In genomic region chr11:43361858-43362257, GRCm38 (mm10) we compare ENCODE assay signal across 24 mouse cellular contexts.
DNase-seq lines count a peak whose midpoint lies in the region; ATAC-seq lines count a peak whose summit lies in the region.
"Had no signal": no experiment of that assay in that cellular context is flagged by ENCODE, and none has a peak within 500 bp of the region (broad histone marks: within the 10 kb centered on the region; RNA-seq: fewer than 3 reads in every experiment).

No protein-coding gene starts in this region.

- no peak overlapping the region for H3K4me3 ChIP-seq in embryonic facial prominence, embryonic 11.5 days (ENCODE audit: low read depth, low read length)
- no peak overlapping the region for H3K4me3 ChIP-seq in embryonic facial prominence, embryonic 10.5 days
- H3K4me3 ChIP-seq in intestine, embryonic 15.5 days (replicated peaks): no peak overlapping the region
- H3K4me3 ChIP-seq in forebrain, embryonic 15.5 days: no peak overlapping the region
- H3K4me3 ChIP-seq: embryonic facial prominence, embryonic 13.5 days; forebrain, embryonic 13.5 days; gastrocnemius, adult 2 months; heart, embryonic 10.5 days; heart, embryonic 15.5 days; hindbrain, embryonic 10.5 days had no signal

- WGBS in embryonic facial prominence, embryonic 11.5 days: 72% methylated on average over 13 of the region's 13 CpGs
- WGBS in embryonic facial prominence, embryonic 10.5 days: 66% methylated on average over 13 of the region's 13 CpGs
- WGBS in intestine, embryonic 15.5 days: 73% methylated on average over 13 of the region's 13 CpGs
- 77% methylated on average over 13 of the region's 13 CpGs for WGBS in forebrain, embryonic 15.5 days

- no peak overlapping the region for H3K27ac ChIP-seq in embryonic facial prominence, embryonic 11.5 days (replicated peaks; ENCODE audit: low read depth, low read length)
- H3K27ac ChIP-seq in embryonic facial prominence, embryonic 10.5 days (replicated peaks): no peak overlapping the region
- H3K27ac ChIP-seq in intestine, embryonic 15.5 days: no peak overlapping the region
- no peak overlapping the region for H3K27ac ChIP-seq in forebrain, embryonic 15.5 days (replicated peaks)
- H3K27ac ChIP-seq: embryonic facial prominence, embryonic 13.5 days; forebrain, embryonic 13.5 days; gastrocnemius, adult 2 months; heart, embryonic 10.5 days; heart, embryonic 15.5 days; hindbrain, embryonic 10.5 days; hindbrain, embryonic 14.5 days had no signal

- peak; percentile 19 for DNase-seq in embryonic facial prominence, embryonic 11.5 days (ENCODE audit: low spot score)
- DNase-seq in embryonic facial prominence, embryonic 10.5 days (ENCODE audit: low spot score): no peak
- no peak for DNase-seq in cerebellum, adult 8-10 months
- DNase-seq: adrenal gland, postnatal 10 days; cerebellum, adult 11 months; cerebellum, adult 9-10 months; cerebellum, postnatal 36 days; gastrocnemius, adult 2 months; gastrocnemius, postnatal 25 days; heart, adult 18-20 months; heart, postnatal 14 days; kidney, adult 11 months had no signal

- no peak overlapping the region for H3K9ac ChIP-seq in embryonic facial prominence, embryonic 11.5 days (replicated peaks; ENCODE audit: low read length)
- no peak overlapping the region for H3K9ac ChIP-seq in intestine, embryonic 15.5 days
- no peak overlapping the region for H3K9ac ChIP-seq in forebrain, embryonic 15.5 days (replicated peaks)
- H3K9ac ChIP-seq: embryonic facial prominence, embryonic 13.5 days; forebrain, embryonic 13.5 days; heart, embryonic 15.5 days; hindbrain, embryonic 14.5 days had no signal

- no peak overlapping the region for H3K4me2 ChIP-seq in embryonic facial prominence, embryonic 11.5 days (ENCODE audit: low read depth, low read length)
- H3K4me2 ChIP-seq in intestine, embryonic 15.5 days (replicated peaks): no peak overlapping the region
- H3K4me2 ChIP-seq in forebrain, embryonic 15.5 days (replicated peaks): no peak overlapping the region
- H3K4me2 ChIP-seq: embryonic facial prominence, embryonic 13.5 days; forebrain, embryonic 13.5 days; heart, embryonic 15.5 days; hindbrain, embryonic 14.5 days had no signal

- no peaks in the 10 kb centered on the region for H3K27me3 ChIP-seq in embryonic facial prominence, embryonic 11.5 days (ENCODE audit: control insufficient read depth, insufficient read depth, low read length)
- no peaks in the 10 kb centered on the region for H3K27me3 ChIP-seq in embryonic facial prominence, embryonic 10.5 days (replicated peaks; ENCODE audit: low read depth, poor library complexity, severe bottlenecking)
- H3K27me3 ChIP-seq in intestine, embryonic 15.5 days (replicated peaks): no peaks in the 10 kb centered on the region
- H3K27me3 ChIP-seq in forebrain, embryonic 15.5 days: no peaks in the 10 kb centered on the region
- H3K27me3 ChIP-seq: embryonic facial prominence, embryonic 13.5 days; forebrain, embryonic 13.5 days; heart, embryonic 15.5 days had no signal

- ATAC-seq in embryonic facial prominence, embryonic 11.5 days (replicated peaks; ENCODE audit: insufficient number of reproducible peaks, low FRiP score, low TSS enrichment, low read depth): no peak
- peak; percentile 79 for ATAC-seq in granulocyte monocyte progenitor cell, adult 5-6 weeks (replicated peaks; ENCODE audit: poor library complexity, severe bottlenecking)
- peak; percentile 72 for ATAC-seq in megakaryocyte progenitor cell, adult 5-6 weeks (replicated peaks; ENCODE audit: poor library complexity)
- no peak for ATAC-seq in intestine, embryonic 15.5 days
- ATAC-seq in forebrain, embryonic 15.5 days (replicated peaks): no peak
- ATAC-seq: CD4-positive, CD25-positive, alpha-beta regulatory T cell, adult 4 months; forebrain, embryonic 13.5 days had no signal

- no peaks in the 10 kb centered on the region for H3K4me1 ChIP-seq in embryonic facial prominence, embryonic 11.5 days (ENCODE audit: control insufficient read depth, insufficient read depth, low read length)
- H3K4me1 ChIP-seq in embryonic facial prominence, embryonic 10.5 days: 0 out of 2 replicates have a peak, but pooled peaks cover 11% of the 10 kb centered on the region
- H3K4me1 ChIP-seq in intestine, embryonic 15.5 days (replicated peaks): no peaks in the 10 kb centered on the region
- H3K4me1 ChIP-seq in forebrain, embryonic 15.5 days: no peaks in the 10 kb centered on the region
- H3K4me1 ChIP-seq: forebrain, embryonic 13.5 days; heart, embryonic 15.5 days; hindbrain, embryonic 10.5 days had no signal

- no peaks in the 10 kb centered on the region for H3K36me3 ChIP-seq in embryonic facial prominence, embryonic 11.5 days (replicated peaks; ENCODE audit: control insufficient read depth, insufficient read depth, low read depth, low read length)
- no peaks in the 10 kb centered on the region for H3K36me3 ChIP-seq in embryonic facial prominence, embryonic 10.5 days (replicated peaks)
- H3K36me3 ChIP-seq in intestine, embryonic 15.5 days: no peaks in the 10 kb centered on the region
- H3K36me3 ChIP-seq in forebrain, embryonic 15.5 days: no peaks in the 10 kb centered on the region
- H3K36me3 ChIP-seq: embryonic facial prominence, embryonic 13.5 days; G1E; heart, embryonic 10.5 days; heart, embryonic 15.5 days; hindbrain, embryonic 10.5 days had no signal

- H3K9me3 ChIP-seq in embryonic facial prominence, embryonic 11.5 days (replicated peaks; ENCODE audit: control insufficient read depth, low read length): no peaks in the 10 kb centered on the region
- no peaks in the 10 kb centered on the region for H3K9me3 ChIP-seq in embryonic facial prominence, embryonic 10.5 days
- no peaks in the 10 kb centered on the region for H3K9me3 ChIP-seq in intestine, embryonic 15.5 days
- H3K9me3 ChIP-seq in forebrain, embryonic 15.5 days: no peaks in the 10 kb centered on the region
- H3K9me3 ChIP-seq: embryonic facial prominence, embryonic 13.5 days; forebrain, embryonic 13.5 days; G1E; heart, embryonic 10.5 days; heart, embryonic 15.5 days; hindbrain, embryonic 10.5 days had no signal

Comparison
In these comparisons a context has a peak if more than half of its experiments do, and no peak if none do; other contexts are left out.
1. ATAC-seq: peak in granulocyte monocyte progenitor cell, adult 5-6 weeks (single experiment) and megakaryocyte progenitor cell, adult 5-6 weeks (single experiment); none in embryonic facial prominence, embryonic 11.5 days (single experiment), intestine, embryonic 15.5 days (single experiment) and forebrain, embryonic 15.5 days (single experiment).